Mouse (Mus musculus) megakaryocyte, embryonic 14.5 days (primary cell): ENCODE measurements around the gene Smarcd1. TPM values are rescaled to one million over a fixed set of nuclear protein-coding genes. Genes with fewer than 3 reads are reported as not detected.

Experiments used
- H3K27me3 ChIP-seq: replicated peaks from 2 replicates; pipeline ENCODE3; 2012; ENCODE audit warnings: inconsistent platforms
- H3K36me3 ChIP-seq: replicated peaks from 2 replicates; pipeline ENCODE3; 2012; ENCODE audit warnings: low read length, inconsistent platforms, mixed read lengths
- H3K4me1 ChIP-seq: 2 replicates; pipeline ENCODE4 v1.6.1; 2012; ENCODE audit warnings: inconsistent platforms
- H3K4me3 ChIP-seq: replicated peaks from 2 replicates; pipeline ENCODE3; 2012; ENCODE audit warnings: moderate library complexity, mild to moderate bottlenecking, inconsistent platforms
- H3K9me3 ChIP-seq: 2 replicates; pipeline ENCODE4 v1.6.1; 2012; ENCODE audit warnings: inconsistent platforms
- FLI1 ChIP-seq: IDR thresholded peaks from 2 replicates; pipeline ENCODE4 v1.6.1; 2012; ENCODE audit warnings: low read length, inconsistent platforms, mixed read lengths
- GATA1 ChIP-seq: IDR thresholded peaks from 3 replicates; pipeline ENCODE4 v1.6.1; 2012; ENCODE audit warnings: mixed read lengths, low read length, inconsistent platforms, borderline replicate concordance
- polyA plus RNA-seq: library from polyadenylated mRNA; stranded (reverse); fragments of >175 nt; gene quantifications from 2 replicates; pipeline ENCODE4 v1.2.3, GENCODE M21; 2012; ENCODE audit warnings: low replicate concordance; ENCODE audit not compliant: insufficient read depth

Smarcd1 gene
- polyA plus RNA-seq: 20.3 and 45.0 TPM in 2 replicates

GRCm38 (mm10) chr15:99701999-99702900 lies at the start of gene Smarcd1:
TSS of gene Smarcd1 (plus strand) at chr15:99702129.
- Histone ChIP-seq H3K4me3 (peak within 1 kb of the TSS; percentile 95), H3K4me1 (peaks cover 46% of the 10 kb centered on the region), H3K9me3 (no peaks in the 10 kb centered on the region), H3K27me3 (peaks cover 25% of the 10 kb centered on the region), H3K36me3 (peaks cover 31% of the 10 kb centered on the region)
- TF ChIP-seq FLI1 (no peak), GATA1 (no peak)

GRCm38 (mm10) chr15:99653291-99653690 lies 48.6 kb upstream of the Smarcd1 start:
- H3K4me3 ChIP-seq: peak overlapping the region; percentile 73
- H3K9me3 ChIP-seq: peaks cover under 1% of the 10 kb centered on the region
- H3K36me3 ChIP-seq: no peaks in the 10 kb centered on the region
- H3K27me3 ChIP-seq: peaks cover 51% of the 10 kb centered on the region
- TF ChIP-seq GATA1: no peak
- TF ChIP-seq FLI1: no peak
- peaks cover 58% of the 10 kb centered on the region for H3K4me1 ChIP-seq

GRCm38 (mm10) chr15:99653876-99654275 lies 48.1 kb upstream of the Smarcd1 start:
- peak overlapping the region; percentile 73 for H3K4me3 ChIP-seq
- peaks cover 59% of the 10 kb centered on the region for H3K4me1 ChIP-seq
- peaks cover 6% of the 10 kb centered on the region for H3K9me3 ChIP-seq
- no peak for TF ChIP-seq GATA1
- no peak for TF ChIP-seq FLI1
- H3K36me3 ChIP-seq: no peaks in the 10 kb centered on the region
- peaks cover 56% of the 10 kb centered on the region for H3K27me3 ChIP-seq

- Histone ChIP-seq H3K4me1 (peaks cover 39% of the 10 kb centered on the region), H3K27me3 (peaks cover 70% of the 10 kb centered on the region), H3K36me3 (no peaks in the 10 kb centered on the region), H3K9me3 (peaks cover 11% of the 10 kb centered on the region), H3K4me3 (no peak overlapping the region)
- TF ChIP-seq GATA1 (no peak), FLI1 (no peak)
Measured at GRCm38 (mm10) chr15:99655956-99656355, 46.0 kb upstream of the Smarcd1 start.

- peaks cover 30% of the 10 kb centered on the region for H3K4me1 ChIP-seq
- H3K27me3 ChIP-seq: peaks cover 83% of the 10 kb centered on the region
- TF ChIP-seq GATA1 (no peak), FLI1 (no peak)
- peaks cover 14% of the 10 kb centered on the region for H3K9me3 ChIP-seq
- H3K36me3 ChIP-seq: no peaks in the 10 kb centered on the region
- no peak overlapping the region for H3K4me3 ChIP-seq
Measured at GRCm38 (mm10) chr15:99658437-99658836, 43.5 kb upstream of the Smarcd1 start.

- peaks cover 80% of the 10 kb centered on the region for H3K27me3 ChIP-seq
- H3K9me3 ChIP-seq: peaks cover 14% of the 10 kb centered on the region
- no peak for TF ChIP-seq GATA1
- no peak for TF ChIP-seq FLI1
Measured at GRCm38 (mm10) chr15:99661121-99661830, 40.7 kb upstream of the Smarcd1 start.

GRCm38 (mm10) chr15:99662371-99662770 lies 39.6 kb upstream of the Smarcd1 start:
- H3K9me3 ChIP-seq: peaks cover 25% of the 10 kb centered on the region
- no peak for TF ChIP-seq GATA1
- peaks cover 82% of the 10 kb centered on the region for H3K27me3 ChIP-seq
- H3K4me1 ChIP-seq: peaks cover 40% of the 10 kb centered on the region
- H3K36me3 ChIP-seq: no peaks in the 10 kb centered on the region
- no peak overlapping the region for H3K4me3 ChIP-seq

More at GRCm38 (mm10) chr15:99661121-99661830, 40.7 kb upstream of the Smarcd1 start:
- H3K4me1 ChIP-seq: peaks cover 40% of the 10 kb centered on the region
- no peaks in the 10 kb centered on the region for H3K36me3 ChIP-seq
- H3K4me3 ChIP-seq: no peak overlapping the region

- H3K4me1 ChIP-seq: peaks cover 40% of the 10 kb centered on the region
- H3K36me3 ChIP-seq: no peaks in the 10 kb centered on the region
- H3K27me3 ChIP-seq: peaks cover 84% of the 10 kb centered on the region
- TF ChIP-seq FLI1 (no peak), GATA1 (no peak)
- H3K4me3 ChIP-seq: peak overlapping the region; percentile 89
- H3K9me3 ChIP-seq: peaks cover 19% of the 10 kb centered on the region
Measured at GRCm38 (mm10) chr15:99663964-99664599, 37.8 kb upstream of the Smarcd1 start.

- H3K27me3 ChIP-seq: peaks cover 91% of the 10 kb centered on the region
- peak overlapping the region; percentile 89 for H3K4me3 ChIP-seq
- peaks cover 43% of the 10 kb centered on the region for H3K4me1 ChIP-seq
- TF ChIP-seq FLI1 (no peak), GATA1 (no peak)
- peaks cover 19% of the 10 kb centered on the region for H3K9me3 ChIP-seq
- H3K36me3 ChIP-seq: no peaks in the 10 kb centered on the region
Measured at GRCm38 (mm10) chr15:99664600-99665451, 37.1 kb upstream of the Smarcd1 start.
